Mouse (Mus musculus): ENCODE measurements around the gene Vps33b. TPM values are rescaled to one million over a fixed set of nuclear protein-coding genes. Genes with fewer than 3 reads are reported as not detected.

The Vps33b gene
- total and polyA plus RNA-seq, 3 experiments, result 23.4 to 24.9 TPM; not detected in 1

GRCm38 (mm10) chr7:80297041-80297440 lies 27.6 kb downstream of the Vps33b start:
- H3K4me3 ChIP-seq (ENCODE audit: control insufficient read depth in 1 of 2, insufficient read depth in 1 of 2, low read depth in 2 of 2, low read length in 2 of 2), result no peak overlapping the region
- H3K9ac ChIP-seq (ENCODE audit: control insufficient read depth, low read depth, low read length, poor library complexity, severe bottlenecking), result no peak overlapping the region
- no peaks in the 10 kb centered on the region for H3K9me3 ChIP-seq (replicated peaks; ENCODE audit: insufficient read depth, low read length)
- DNase-seq (ENCODE audit: low read depth, low spot score), result no peak
- no peak for TF ChIP-seq JUND (IDR thresholded peaks at IDR 0.05; ENCODE audit: low read depth, low read length)
- TF ChIP-seq POLR2AphosphoS5 (IDR thresholded peaks at IDR 0.05; ENCODE audit: borderline replicate concordance, low read depth, low read length), result no peak
- TF ChIP-seq MAZ (IDR thresholded peaks at IDR 0.05; ENCODE audit: low read depth, low read length), result no peak
- no peak for TF ChIP-seq ZMIZ1 (IDR thresholded peaks at IDR 0.05; ENCODE audit: low read depth, low read length)
- TF ChIP-seq SIN3A (IDR thresholded peaks at IDR 0.05; ENCODE audit: low read length), result no peak
- TF ChIP-seq E2F4 (IDR thresholded peaks at IDR 0.05; ENCODE audit: borderline replicate concordance, low read depth, low read length), result no peak
- TF ChIP-seq RAD21 (IDR thresholded peaks at IDR 0.05; ENCODE audit: low read depth, low read length), result no peak
- H3K4me1 ChIP-seq (ENCODE audit: control insufficient read depth in 1 of 2, insufficient read depth in 2 of 2, low read length in 2 of 2), result peaks cover 3 to 7% of the 10 kb centered on the region in 2 experiments; a peak in 3 of 4 replicates
- H3K27ac ChIP-seq (ENCODE audit: control insufficient read depth, low read depth, low read length), result no peak overlapping the region
- H3K79me2 ChIP-seq (ENCODE audit: control insufficient read depth, insufficient read depth, low read length, poor library complexity), result peaks cover 54% of the 10 kb centered on the region
- H3K36me3 ChIP-seq (ENCODE audit: control insufficient read depth in 1 of 2, insufficient read depth in 2 of 2, low read length in 2 of 2), result peaks cover 14 to 19% of the 10 kb centered on the region in 2 experiments
- H3K27me3 ChIP-seq (ENCODE audit: control insufficient read depth in 1 of 2, insufficient read depth in 2 of 2, low read length in 2 of 2), result no peaks in the 10 kb centered on the region

- H3K79me2 ChIP-seq (ENCODE audit: control insufficient read depth, insufficient read depth, low read length, poor library complexity), result peaks cover 54% of the 10 kb centered on the region
- H3K36me3 ChIP-seq (ENCODE audit: control insufficient read depth in 1 of 2, insufficient read depth in 2 of 2, low read length in 2 of 2), result peaks cover 12 to 28% of the 10 kb centered on the region in 2 experiments
- TF ChIP-seq MYB (IDR thresholded peaks at IDR 0.05; ENCODE audit: low read depth, low read length) (no peak), POLR2A (IDR thresholded peaks at IDR 0.05; ENCODE audit: control insufficient read depth in 1 of 2, insufficient read depth in 1 of 2, low read depth in 1 of 2, low read length in 2 of 2, poor library complexity in 1 of 2) (no peak), GATA1 (IDR thresholded peaks at IDR 0.05; ENCODE audit: low read depth, low read length) (no peak), MEF2A (IDR thresholded peaks at IDR 0.05; ENCODE audit: extremely low read depth, insufficient replicate concordance, low read depth, low read length, poor library complexity, severe bottlenecking) (no peak), UBTF (IDR thresholded peaks at IDR 0.05; ENCODE audit: borderline replicate concordance, insufficient read depth, low read depth, low read length) (no peak), POLR2AphosphoS5 (IDR thresholded peaks at IDR 0.05; ENCODE audit: borderline replicate concordance, low read depth, low read length) (no peak), ETS1 (IDR thresholded peaks at IDR 0.05; ENCODE audit: low read depth, low read length) (no peak), SMC3 (IDR thresholded peaks at IDR 0.05; ENCODE audit: low read depth, low read length) (no peak), E2F4 (IDR thresholded peaks at IDR 0.05; ENCODE audit: borderline replicate concordance, low read depth, low read length) (no peak), MAFK (IDR thresholded peaks at IDR 0.05; ENCODE audit: borderline replicate concordance, low read depth, low read length) (no peak), TBP (IDR thresholded peaks at IDR 0.05; ENCODE audit: low read depth, low read length) (no peak), JUND (IDR thresholded peaks at IDR 0.05; ENCODE audit: low read depth, low read length) (no peak), HCFC1 (IDR thresholded peaks at IDR 0.05; ENCODE audit: low read depth, low read length) (no peak), MAX (IDR thresholded peaks at IDR 0.05; ENCODE audit: low read length) (no peak), CHD2 (IDR thresholded peaks at IDR 0.05; ENCODE audit: low read length) (no peak), ZMIZ1 (IDR thresholded peaks at IDR 0.05; ENCODE audit: low read depth, low read length) (no peak), USF1 (IDR thresholded peaks at IDR 0.05; ENCODE audit: low read depth, low read length) (no peak), BHLHE40 (IDR thresholded peaks at IDR 0.05; ENCODE audit: borderline replicate concordance, low read depth, low read length) (no peak), EP300 (IDR thresholded peaks at IDR 0.05; ENCODE audit: low read depth in 1 of 2, low read length in 2 of 2) (no peak), SIN3A (IDR thresholded peaks at IDR 0.05; ENCODE audit: low read length) (no peak)
- no peak overlapping the region for H3K4me3 ChIP-seq (ENCODE audit: control insufficient read depth in 1 of 2, insufficient read depth in 1 of 2, low read depth in 2 of 2, low read length in 2 of 2)
- peaks cover 1 to 7% of the 10 kb centered on the region in 2 experiments; a peak in 3 of 4 replicates for H3K4me1 ChIP-seq (ENCODE audit: control insufficient read depth in 1 of 2, insufficient read depth in 2 of 2, low read length in 2 of 2)
- no peak overlapping the region for H3K9ac ChIP-seq (ENCODE audit: control insufficient read depth, low read depth, low read length, poor library complexity, severe bottlenecking)
- no peak overlapping the region for H3K27ac ChIP-seq (ENCODE audit: control insufficient read depth, low read depth, low read length)
- no peaks in the 10 kb centered on the region for H3K27me3 ChIP-seq (ENCODE audit: control insufficient read depth in 1 of 2, insufficient read depth in 2 of 2, low read length in 2 of 2)
- DNase-seq (ENCODE audit: low read depth, low spot score), result no peak
- no peaks in the 10 kb centered on the region for H3K9me3 ChIP-seq (replicated peaks; ENCODE audit: insufficient read depth, low read length)
Observed at GRCm38 (mm10) chr7:80298754-80299153, 29.3 kb downstream of the Vps33b start.
